Mouse (Mus musculus) neural tube, embryonic 11.5 days (tissue): ENCODE data around the gene Gm17359. TPM values are rescaled to one million over a fixed set of nuclear protein-coding genes. Genes with fewer than 3 reads are reported as not detected.

Experiments
- ATAC-seq: fragments of 200-750 bp; cut with Nextera tagmentation; 2 replicates; pipeline ENCODE4 v1.8.0; 2017; ENCODE audit warnings: moderate number of reproducible peaks, mild to moderate bottlenecking, moderate TSS enrichment, moderate library complexity; ENCODE audit not compliant: insufficient read depth, low FRiP score, low TSS enrichment
- DNase-seq: peaks from one replicate; pipeline ENCODE4 v3.0.0-alpha.2; 2015; ENCODE audit warnings: low spot score
- H3K27ac ChIP-seq: fragments of 300-500 bp; sonication (generic); 2 replicates; pipeline ENCODE4 v1.5.1; 2014; ENCODE audit warnings: low read depth, mild to moderate bottlenecking, low read length
- H3K27me3 ChIP-seq: fragments of 300-500 bp; sonication (generic); 2 replicates; pipeline ENCODE4 v1.6.1; 2014; ENCODE audit warnings: mild to moderate bottlenecking, low read length, mixed read lengths; ENCODE audit not compliant: control insufficient read depth, insufficient read depth
- H3K36me3 ChIP-seq: fragments of 300-500 bp; sonication (generic); 2 replicates; pipeline ENCODE4 v1.6.1; 2014; ENCODE audit warnings: mild to moderate bottlenecking, low read length, moderate library complexity, mixed read lengths; ENCODE audit not compliant: control insufficient read depth, insufficient read depth
- H3K4me1 ChIP-seq: fragments of 300-500 bp; sonication (generic); 2 replicates; pipeline ENCODE4 v1.6.1; 2014; ENCODE audit warnings: low read length, mixed read lengths; ENCODE audit not compliant: control insufficient read depth, insufficient read depth
- H3K4me2 ChIP-seq: fragments of 300-500 bp; sonication (generic); 2 replicates; pipeline ENCODE4 v1.6.1; 2014; ENCODE audit warnings: low read depth, mild to moderate bottlenecking, moderate library complexity
- H3K4me3 ChIP-seq: fragments of 300-500 bp; sonication (generic); 2 replicates; pipeline ENCODE4 v1.5.1; 2014; ENCODE audit warnings: low read depth, low read length
- H3K9ac ChIP-seq: fragments of 300-500 bp; sonication (generic); 2 replicates; pipeline ENCODE4 v1.6.1; 2014; ENCODE audit warnings: mild to moderate bottlenecking, low read length
- H3K9me3 ChIP-seq: fragments of 300-500 bp; sonication (generic); 2 replicates; pipeline ENCODE4 v1.6.1; 2016; ENCODE audit warnings: low read length; ENCODE audit not compliant: control insufficient read depth
- WGBS: fragments of 180-500 bp; shearing (Covaris S2); extraction: QIAGEN DNeasy Blood & Tissue Kit; methylation state at CpG from one replicate; pipeline ENCODE4 v1.1.7; 2014; 5-methylcytosine and 5-hydroxymethylcytosine counted together
- polyA plus RNA-seq: library from polyadenylated mRNA; unstranded; fragments of >200 nt; fragmentation: Nextera tagmentation; extraction: Ambion mirVana; gene quantifications from 2 replicates; pipeline ENCODE4 v1.2.1, GENCODE M21; 2014

The Gm17359 gene
- polyA plus RNA-seq, 1 experiment from 2014 or later = 0.31 TPM

- WGBS = 20% methylated on average over 8 of the region's 8 CpGs
- DNase-seq = no peak
Measured at GRCm38 (mm10) chr3:79385434-79386029, 49.1 kb downstream of the Gm17359 start.

GRCm38 (mm10) chr3:79389081-79389480 is 52.6 kb downstream of the Gm17359 start:
- DNase-seq (no peak), ATAC-seq (no peak)
- Histone ChIP-seq H3K4me1 (no peaks in the 10 kb centered on the region), H3K9ac (no peak overlapping the region), H3K36me3 (no peaks in the 10 kb centered on the region), H3K9me3 (0 out of 2 replicates have a peak, but pooled peaks cover 4% of the 10 kb centered on the region), H3K4me2 (no peak overlapping the region), H3K27me3 (no peaks in the 10 kb centered on the region), H3K4me3 (no peak overlapping the region), H3K27ac (no peak overlapping the region)
- WGBS = 75% methylated on average over 4 of the region's 4 CpGs

More at GRCm38 (mm10) chr3:79385434-79386029, 49.1 kb downstream of the Gm17359 start:
- ATAC-seq = no peak
- Histone ChIP-seq H3K9ac (no peak overlapping the region), H3K27me3 (no peaks in the 10 kb centered on the region), H3K27ac (no peak overlapping the region), H3K4me2 (no peak overlapping the region), H3K4me1 (no peaks in the 10 kb centered on the region), H3K4me3 (no peak overlapping the region), H3K36me3 (no peaks in the 10 kb centered on the region), H3K9me3 (no peaks in the 10 kb centered on the region)

- DNase-seq (no peak), ATAC-seq (no peak)
- Histone ChIP-seq H3K27ac (no peak overlapping the region), H3K27me3 (no peaks in the 10 kb centered on the region), H3K4me1 (no peaks in the 10 kb centered on the region), H3K9ac (no peak overlapping the region), H3K36me3 (no peaks in the 10 kb centered on the region), H3K9me3 (no peaks in the 10 kb centered on the region), H3K4me3 (no peak overlapping the region), H3K4me2 (no peak overlapping the region)
- WGBS = 88% methylated on average over 4 of the region's 4 CpGs
Measured at GRCm38 (mm10) chr3:79400552-79400951, 64.1 kb downstream of the Gm17359 start.

GRCm38 (mm10) chr3:79402056-79402455 is 65.6 kb downstream of the Gm17359 start:
- no peaks in the 10 kb centered on the region for H3K36me3 ChIP-seq
- ATAC-seq = no peak
- 92% methylated on average over 8 of the region's 8 CpGs for WGBS
- H3K27ac ChIP-seq = no peak overlapping the region
- no peaks in the 10 kb centered on the region for H3K27me3 ChIP-seq
- no peak overlapping the region for H3K4me2 ChIP-seq
- DNase-seq = no peak
- no peaks in the 10 kb centered on the region for H3K4me1 ChIP-seq
- H3K9me3 ChIP-seq = no peaks in the 10 kb centered on the region
- no peak overlapping the region for H3K4me3 ChIP-seq
- no peak overlapping the region for H3K9ac ChIP-seq

- H3K27ac ChIP-seq = no peak overlapping the region
- no peaks in the 10 kb centered on the region for H3K27me3 ChIP-seq
- ATAC-seq (no peak), DNase-seq (no peak)
- H3K36me3 ChIP-seq = no peaks in the 10 kb centered on the region
- no peaks in the 10 kb centered on the region for H3K9me3 ChIP-seq
- peaks cover 3% of the 10 kb centered on the region; the same call in 1 of the 2 replicates for H3K4me1 ChIP-seq
- H3K4me2 ChIP-seq = no peak overlapping the region
- WGBS = 13% methylated on average over 4 of the region's 4 CpGs
- H3K4me3 ChIP-seq = no peak overlapping the region
- no peak overlapping the region for H3K9ac ChIP-seq
Measured at GRCm38 (mm10) chr3:79408546-79408945, 72.1 kb downstream of the Gm17359 start.

GRCm38 (mm10) chr3:79409927-79410628 is 73.6 kb downstream of the Gm17359 start:
- 17% methylated on average over 10 of the region's 10 CpGs for WGBS
- no peak overlapping the region for H3K4me2 ChIP-seq
- H3K9me3 ChIP-seq = no peaks in the 10 kb centered on the region
- H3K9ac ChIP-seq = no peak overlapping the region
- peaks cover 3% of the 10 kb centered on the region; the same call in 1 of the 2 replicates for H3K4me1 ChIP-seq
- no peaks in the 10 kb centered on the region for H3K27me3 ChIP-seq
- peak overlapping the region; percentile 28; the same call in 1 of the 2 replicates for H3K27ac ChIP-seq
- DNase-seq = peak; percentile 66
- peak; percentile 84 for ATAC-seq
- no peaks in the 10 kb centered on the region for H3K36me3 ChIP-seq
- no peak overlapping the region for H3K4me3 ChIP-seq

- Histone ChIP-seq H3K4me2 (no peak overlapping the region), H3K36me3 (no peaks in the 10 kb centered on the region), H3K27ac (no peak overlapping the region), H3K4me1 (peaks cover 3% of the 10 kb centered on the region; the same call in 1 of the 2 replicates), H3K9ac (no peak overlapping the region), H3K9me3 (no peaks in the 10 kb centered on the region), H3K27me3 (no peaks in the 10 kb centered on the region), H3K4me3 (no peak overlapping the region)
- peak; percentile 32 for DNase-seq
- ATAC-seq = peak; percentile 61; the same call in 1 of the 2 replicates
- 35% methylated on average over 5 of the region's 5 CpGs for WGBS
Measured at GRCm38 (mm10) chr3:79410629-79410995, 74.2 kb downstream of the Gm17359 start.

- Histone ChIP-seq H3K27me3 (no peaks in the 10 kb centered on the region), H3K36me3 (no peaks in the 10 kb centered on the region), H3K27ac (no peak overlapping the region), H3K4me3 (no peak overlapping the region), H3K4me2 (no peak overlapping the region), H3K4me1 (peaks cover 3% of the 10 kb centered on the region; the same call in 1 of the 2 replicates), H3K9ac (no peak overlapping the region), H3K9me3 (no peaks in the 10 kb centered on the region)
- 57% methylated on average over 2 of the region's 2 CpGs for WGBS
- ATAC-seq (no peak), DNase-seq (no peak)
Measured at GRCm38 (mm10) chr3:79411666-79412065, 75.2 kb downstream of the Gm17359 start.

- Histone ChIP-seq H3K27me3 (no peaks in the 10 kb centered on the region), H3K36me3 (no peaks in the 10 kb centered on the region), H3K4me1 (peaks cover 7% of the 10 kb centered on the region; the same call in 1 of the 2 replicates), H3K9ac (no peak overlapping the region), H3K27ac (no peak overlapping the region), H3K4me2 (no peak overlapping the region), H3K9me3 (no peaks in the 10 kb centered on the region), H3K4me3 (no peak overlapping the region)
- ATAC-seq (no peak), DNase-seq (no peak)
- 66% methylated on average over 1 of the region's 1 CpGs for WGBS
Measured at GRCm38 (mm10) chr3:79413492-79413891, 77.0 kb downstream of the Gm17359 start.
